Mouse (Mus musculus): ENCODE results near the gene Pds5b. TPM values are rescaled to one million over a fixed set of nuclear protein-coding genes. Genes with fewer than 3 reads are reported as not detected.
A peak's percentile ranks its signal among the peaks of the same experiment; 100 is the strongest.
"Not testable (repeated sequence)": the region's sequence is repeated elsewhere in the genome, so short reads cannot be mapped to it uniquely, and the experiment has no call there.

Gene Pds5b
- polyA plus RNA-seq (2015; fragmentation: Nextera tagmentation; extraction: Ambion mirVana): 4.4 and 5.2 TPM in 2 replicates

- TF ChIP-seq EP300 (IDR thresholded peaks at IDR 0.05; ENCODE audit: low read depth): no peak
- TF ChIP-seq CTCF (IDR thresholded peaks at IDR 0.05; ENCODE audit: low read depth): peak; percentile 95
- ATAC-seq: peak; percentile 95
- no peaks in the 10 kb centered on the region for H3K9me3 ChIP-seq (ENCODE audit: low read length)
- no peaks in the 10 kb centered on the region for H3K36me3 ChIP-seq (replicated peaks; ENCODE audit: insufficient read depth, low read length)
- peak within 1 kb of the TSS; percentile 90 for H3K4me2 ChIP-seq (ENCODE audit: low read depth, low read length)
- peak; percentile 98 for DNase-seq
- 16% methylated on average over 39 of the region's 49 CpGs for WGBS (ENCODE audit: insufficient replicate concordance)
- H3K9ac ChIP-seq (replicated peaks): peak within 1 kb of the TSS; percentile 98
- peak within 1 kb of the TSS; percentile 92 for H3K4me3 ChIP-seq (ENCODE audit: low read depth, low read length)
- peaks cover 5% of the 10 kb centered on the region for H3K4me1 ChIP-seq (ENCODE audit: insufficient read depth)
- H3K27me3 ChIP-seq (ENCODE audit: insufficient read depth, low read length): no peaks in the 10 kb centered on the region
- H3K27ac ChIP-seq (ENCODE audit: low read depth): peak within 1 kb of the TSS; percentile 92
Observed at GRCm38 (mm10) chr5:150673153-150673835, at the start of gene Pds5b. TSS of gene Pds5b (plus strand) at chr5:150673739.

- ATAC-seq (peak; percentile 43; the same call in 1 of the 2 replicates), DNase-seq (no peak)
- Histone ChIP-seq H3K9me3 (ENCODE audit: low read length) (no peaks in the 10 kb centered on the region), H3K4me1 (ENCODE audit: insufficient read depth) (peaks cover 16% of the 10 kb centered on the region), H3K27ac (ENCODE audit: low read depth) (no peak overlapping the region), H3K9ac (replicated peaks) (no peak overlapping the region), H3K36me3 (replicated peaks; ENCODE audit: insufficient read depth, low read length) (no peaks in the 10 kb centered on the region), H3K4me3 (ENCODE audit: low read depth, low read length) (no peak overlapping the region), H3K27me3 (ENCODE audit: insufficient read depth, low read length) (no peaks in the 10 kb centered on the region), H3K4me2 (ENCODE audit: low read depth, low read length) (no peak overlapping the region)
- WGBS (ENCODE audit: insufficient replicate concordance): 66% methylated on average over 7 of the region's 7 CpGs
- TF ChIP-seq CTCF (IDR thresholded peaks at IDR 0.05; ENCODE audit: low read depth) (no peak), EP300 (IDR thresholded peaks at IDR 0.05; ENCODE audit: low read depth) (peak; percentile 84)
Observed at GRCm38 (mm10) chr5:150625528-150625927, 48.0 kb upstream of the Pds5b start.

DNA sequence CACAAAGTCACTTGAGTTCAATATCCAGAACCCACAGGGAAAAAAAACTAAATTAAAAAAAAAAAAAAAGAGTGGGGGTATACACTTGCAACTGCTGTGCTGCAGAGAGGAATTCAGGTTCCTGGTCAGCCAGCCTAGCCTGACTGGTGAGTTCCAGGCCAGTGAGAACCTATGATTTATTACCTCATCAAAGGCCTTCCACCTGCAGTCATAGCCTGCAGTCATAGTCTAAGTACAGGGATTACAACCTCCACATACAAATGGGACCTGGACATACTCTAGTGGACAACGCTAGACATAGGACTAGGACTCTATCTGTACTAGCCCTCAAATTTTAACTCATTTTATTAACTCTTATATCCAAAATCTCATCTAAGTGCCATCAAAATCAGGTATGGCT lies 44.3 kb upstream of the Pds5b start:
- DNase-seq (no peak), ATAC-seq (no peak)
- Histone ChIP-seq H3K9me3 (ENCODE audit: low read length) (no peaks in the 10 kb centered on the region), H3K9ac (replicated peaks) (no peak overlapping the region), H3K27ac (ENCODE audit: low read depth) (no peak overlapping the region), H3K4me3 (ENCODE audit: low read depth, low read length) (no peak overlapping the region), H3K4me2 (ENCODE audit: low read depth, low read length) (no peak overlapping the region), H3K4me1 (ENCODE audit: insufficient read depth) (no peaks in the 10 kb centered on the region), H3K27me3 (ENCODE audit: insufficient read depth, low read length) (no peaks in the 10 kb centered on the region), H3K36me3 (replicated peaks; ENCODE audit: insufficient read depth, low read length) (0 out of 2 replicates have a peak, but pooled peaks cover 6% of the 10 kb centered on the region)
- WGBS (ENCODE audit: insufficient replicate concordance): 97% methylated on average over 1 of the region's 1 CpGs
- no peak for TF ChIP-seq CTCF (IDR thresholded peaks at IDR 0.05; ENCODE audit: low read depth)

- no peaks in the 10 kb centered on the region for H3K27me3 ChIP-seq (ENCODE audit: insufficient read depth, low read length)
- H3K9me3 ChIP-seq (ENCODE audit: low read length): no peaks in the 10 kb centered on the region
- WGBS (ENCODE audit: insufficient replicate concordance): 85% methylated on average over 2 of the region's 2 CpGs
- TF ChIP-seq CTCF (IDR thresholded peaks at IDR 0.05; ENCODE audit: low read depth) (no peak), EP300 (IDR thresholded peaks at IDR 0.05; ENCODE audit: low read depth) (no peak)
- H3K4me2 ChIP-seq (ENCODE audit: low read depth, low read length): no peak overlapping the region
- 0 out of 2 replicates have a peak, but pooled peaks cover 6% of the 10 kb centered on the region for H3K36me3 ChIP-seq (replicated peaks; ENCODE audit: insufficient read depth, low read length)
- H3K4me1 ChIP-seq (ENCODE audit: insufficient read depth): no peaks in the 10 kb centered on the region
- H3K4me3 ChIP-seq (ENCODE audit: low read depth, low read length): no peak overlapping the region
- no peak for ATAC-seq
- H3K27ac ChIP-seq (ENCODE audit: low read depth): no peak overlapping the region
- no peak for DNase-seq
- H3K9ac ChIP-seq (replicated peaks): no peak overlapping the region
Observed at GRCm38 (mm10) chr5:150629692-150630091, 43.8 kb upstream of the Pds5b start.

DNA sequence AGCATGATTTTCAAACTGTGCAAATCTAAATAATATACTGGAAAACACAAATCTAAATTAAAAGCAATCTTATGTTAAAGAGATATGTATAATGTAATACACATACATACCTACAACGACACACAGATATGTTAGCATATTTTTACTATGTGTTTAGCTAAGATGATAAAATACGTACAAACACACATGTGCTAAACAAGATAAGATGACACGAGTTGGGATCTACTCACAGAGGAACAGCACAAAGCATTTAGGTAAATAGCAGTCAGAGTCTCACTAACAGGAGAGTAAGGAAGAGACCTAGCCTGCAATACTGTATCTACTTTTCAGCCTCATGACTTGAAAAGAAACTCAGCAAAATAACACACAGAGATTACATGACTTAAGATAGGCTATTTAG lies 32.1 kb upstream of the Pds5b start:
- Histone ChIP-seq H3K9ac (replicated peaks) (no peak overlapping the region), H3K36me3 (replicated peaks; ENCODE audit: insufficient read depth, low read length) (peaks cover 37% of the 10 kb centered on the region), H3K4me1 (ENCODE audit: insufficient read depth) (peaks cover 5% of the 10 kb centered on the region; the same call in 1 of the 2 replicates), H3K9me3 (ENCODE audit: low read length) (no peaks in the 10 kb centered on the region), H3K4me3 (ENCODE audit: low read depth, low read length) (no peak overlapping the region), H3K27me3 (ENCODE audit: insufficient read depth, low read length) (no peaks in the 10 kb centered on the region), H3K4me2 (ENCODE audit: low read depth, low read length) (0 out of 2 replicates have a peak overlapping the region, but pooled peaks have one; percentile 14), H3K27ac (ENCODE audit: low read depth) (no peak overlapping the region)
- ATAC-seq (peak; percentile 83), DNase-seq (no peak)
- peak; percentile 89 for TF ChIP-seq EP300 (IDR thresholded peaks at IDR 0.05; ENCODE audit: low read depth)
- no peak for TF ChIP-seq CTCF (IDR thresholded peaks at IDR 0.05; ENCODE audit: low read depth)
- 60% methylated on average over 3 of the region's 3 CpGs for WGBS (ENCODE audit: insufficient replicate concordance)

GRCm38 (mm10) chr5:150643390-150643789 lies 30.1 kb upstream of the Pds5b start:
- not testable (repeated sequence) for H3K4me2 ChIP-seq (ENCODE audit: low read depth, low read length); ATAC-seq; H3K4me1 ChIP-seq (ENCODE audit: insufficient read depth); DNase-seq; H3K27me3 ChIP-seq (ENCODE audit: insufficient read depth, low read length); H3K9ac ChIP-seq (replicated peaks); H3K27ac ChIP-seq (ENCODE audit: low read depth); H3K9me3 ChIP-seq (ENCODE audit: low read length); H3K4me3 ChIP-seq (ENCODE audit: low read depth, low read length)
- H3K36me3 ChIP-seq (replicated peaks; ENCODE audit: insufficient read depth, low read length): peaks cover 45% of the 10 kb centered on the region
- peak; percentile 18; the same call in 1 of the 2 replicates for TF ChIP-seq CTCF (IDR thresholded peaks at IDR 0.05; ENCODE audit: low read depth)
- 96% methylated on average over 4 of the region's 4 CpGs for WGBS (ENCODE audit: insufficient replicate concordance)

All from liver, postnatal 0 days (tissue).